Mouse (Mus musculus) limb, embryonic 10.5 days (tissue): ENCODE measurements around the gene Ric1. TPM values are rescaled to one million over a fixed set of nuclear protein-coding genes. Genes with fewer than 3 reads are reported as not detected.
"Not testable (repeated sequence)": the region's sequence is repeated elsewhere in the genome, so short reads cannot be mapped to it uniquely, and the experiment has no call there.

Experiments
- DNase-seq: peaks from one replicate; pipeline ENCODE4 v3.0.0-alpha.2; 2017; ENCODE audit warnings: low spot score
- H3K27ac ChIP-seq: fragments of 300-500 bp; sonication (generic); 2 replicates; pipeline ENCODE4 v1.5.1; 2016; ENCODE audit warnings: mild to moderate bottlenecking
- H3K27me3 ChIP-seq: fragments of 300-500 bp; sonication (generic); 2 replicates; pipeline ENCODE4 v1.6.1; 2016; ENCODE audit warnings: low read depth, mild to moderate bottlenecking; ENCODE audit not compliant: poor library complexity, severe bottlenecking
- H3K36me3 ChIP-seq: fragments of 300-500 bp; sonication (generic); 2 replicates; pipeline ENCODE4 v1.6.1; 2016; ENCODE audit warnings: mild to moderate bottlenecking, moderate library complexity
- H3K4me1 ChIP-seq: fragments of 300-500 bp; sonication (generic); 2 replicates; pipeline ENCODE4 v1.6.1; 2016
- H3K4me3 ChIP-seq: fragments of 300-500 bp; sonication (generic); 2 replicates; pipeline ENCODE4 v1.5.1; 2016; ENCODE audit warnings: mild to moderate bottlenecking, moderate library complexity
- H3K9me3 ChIP-seq: fragments of 300-500 bp; sonication (generic); replicated peaks from 2 replicates; pipeline ENCODE4 v1.6.1; 2016; ENCODE audit warnings: mild to moderate bottlenecking
- WGBS: fragments of 180-500 bp; shearing (Covaris S2); methylation state at CpG from one replicate; pipeline ENCODE4 v1.1.7; 2016; 5-methylcytosine and 5-hydroxymethylcytosine counted together
- polyA plus RNA-seq: library from polyadenylated mRNA; unstranded; fragments of >200 nt; fragmentation: Nextera tagmentation; extraction: Ambion mirVana; gene quantifications from 2 replicates; pipeline ENCODE4 v1.2.1, GENCODE M21; 2016

The Ric1 gene
- polyA plus RNA-seq, 1 experiment from 2014 or later = 19.5 TPM

- Histone ChIP-seq H3K9me3 (no peaks in the 10 kb centered on the region), H3K4me1 (peaks cover 14% of the 10 kb centered on the region), H3K4me3 (peak overlapping the region; percentile 96), H3K36me3 (peaks cover 2% of the 10 kb centered on the region; the same call in 1 of the 2 replicates), H3K27me3 (no peaks in the 10 kb centered on the region), H3K27ac (peak overlapping the region; percentile 98)
- DNase-seq = peak; percentile 72
- 0% methylated on average over 9 of the region's 9 CpGs for WGBS
These were observed 1.1 kb downstream of the Ric1 start for GRCm38 (mm10) chr19:29523230-29523582.

GRCm38 (mm10) chr19:29523701-29524100 is 1.6 kb downstream of the Ric1 start:
- WGBS = 32% methylated on average over 5 of the region's 5 CpGs
- H3K27ac ChIP-seq = peak overlapping the region; percentile 98
- no peak for DNase-seq
- peaks cover 4% of the 10 kb centered on the region for H3K36me3 ChIP-seq
- H3K9me3 ChIP-seq = no peaks in the 10 kb centered on the region
- peak overlapping the region; percentile 96 for H3K4me3 ChIP-seq
- no peaks in the 10 kb centered on the region for H3K27me3 ChIP-seq
- peaks cover 14% of the 10 kb centered on the region for H3K4me1 ChIP-seq

- H3K36me3 ChIP-seq = peaks cover 9% of the 10 kb centered on the region
These were observed 2.5 kb downstream of the Ric1 start for GRCm38 (mm10) chr19:29524614-29525013.

GRCm38 (mm10) chr19:29525588-29525987 is 3.5 kb downstream of the Ric1 start:
- peaks cover 10% of the 10 kb centered on the region for H3K36me3 ChIP-seq
- 88% methylated on average over 4 of the region's 4 CpGs for WGBS
- H3K4me3 ChIP-seq, H3K27ac ChIP-seq, H3K27me3 ChIP-seq, DNase-seq, H3K9me3 ChIP-seq: not testable (repeated sequence)
- H3K4me1 ChIP-seq = peaks cover 14% of the 10 kb centered on the region

More at GRCm38 (mm10) chr19:29524614-29525013, 2.5 kb downstream of the Ric1 start:
- no peak overlapping the region for H3K27ac ChIP-seq
- WGBS = 82% methylated on average over 4 of the region's 4 CpGs
- H3K27me3 ChIP-seq = no peaks in the 10 kb centered on the region
- no peak overlapping the region; the same call in 1 of the 2 replicates for H3K4me3 ChIP-seq
- DNase-seq = no peak
- peaks cover 14% of the 10 kb centered on the region for H3K4me1 ChIP-seq
- H3K9me3 ChIP-seq = no peaks in the 10 kb centered on the region

GRCm38 (mm10) chr19:29526837-29527236 is 4.8 kb downstream of the Ric1 start:
- H3K36me3 ChIP-seq = peaks cover 10% of the 10 kb centered on the region
- H3K4me3 ChIP-seq = no peak overlapping the region
- DNase-seq = no peak
- H3K27me3 ChIP-seq = no peaks in the 10 kb centered on the region
- H3K9me3 ChIP-seq = no peaks in the 10 kb centered on the region
- peaks cover 11% of the 10 kb centered on the region for H3K4me1 ChIP-seq
- no peak overlapping the region for H3K27ac ChIP-seq

GRCm38 (mm10) chr19:29527299-29527698 is 5.2 kb downstream of the Ric1 start:
- no peaks in the 10 kb centered on the region for H3K9me3 ChIP-seq
- DNase-seq = no peak
- H3K27ac ChIP-seq = no peak overlapping the region
- H3K4me3 ChIP-seq = no peak overlapping the region
- H3K36me3 ChIP-seq = peaks cover 10% of the 10 kb centered on the region
- WGBS = 95% methylated on average over 4 of the region's 4 CpGs
- peaks cover 11% of the 10 kb centered on the region for H3K4me1 ChIP-seq
- H3K27me3 ChIP-seq = no peaks in the 10 kb centered on the region

- Histone ChIP-seq H3K4me1 (peaks cover 11% of the 10 kb centered on the region), H3K4me3 (no peak overlapping the region)
These were observed 6.5 kb downstream of the Ric1 start for GRCm38 (mm10) chr19:29528568-29528967.

GRCm38 (mm10) chr19:29534030-29534429 is 11.9 kb downstream of the Ric1 start:
- DNase-seq = no peak

More at GRCm38 (mm10) chr19:29528568-29528967, 6.5 kb downstream of the Ric1 start:
- no peak for DNase-seq
- Histone ChIP-seq H3K36me3 (peaks cover 16% of the 10 kb centered on the region), H3K9me3 (no peaks in the 10 kb centered on the region), H3K27me3 (no peaks in the 10 kb centered on the region), H3K27ac (no peak overlapping the region)
- WGBS = 90% methylated on average over 2 of the region's 2 CpGs

GRCm38 (mm10) chr19:29542256-29542970 is 20.3 kb downstream of the Ric1 start:
- no peak overlapping the region for H3K27ac ChIP-seq
- peaks cover 12% of the 10 kb centered on the region for H3K36me3 ChIP-seq
- H3K9me3 ChIP-seq = no peaks in the 10 kb centered on the region
- 81% methylated on average over 8 of the region's 8 CpGs for WGBS
- peaks cover 6% of the 10 kb centered on the region; the same call in 1 of the 2 replicates for H3K4me1 ChIP-seq
- H3K4me3 ChIP-seq = no peak overlapping the region
- H3K27me3 ChIP-seq = no peaks in the 10 kb centered on the region
- no peak for DNase-seq

More at GRCm38 (mm10) chr19:29534030-29534429, 11.9 kb downstream of the Ric1 start:
- Histone ChIP-seq H3K27ac (no peak overlapping the region), H3K9me3 (no peaks in the 10 kb centered on the region), H3K27me3 (no peaks in the 10 kb centered on the region), H3K4me3 (no peak overlapping the region), H3K36me3 (peaks cover 50% of the 10 kb centered on the region), H3K4me1 (no peaks in the 10 kb centered on the region)
- WGBS = 90% methylated on average over 5 of the region's 5 CpGs

GRCm38 (mm10) chr19:29544026-29544425 is 21.9 kb downstream of the Ric1 start:
- peaks cover 8% of the 10 kb centered on the region; the same call in 1 of the 2 replicates for H3K36me3 ChIP-seq
- WGBS = 95% methylated on average over 6 of the region's 6 CpGs
- H3K27me3 ChIP-seq = no peaks in the 10 kb centered on the region
- H3K4me3 ChIP-seq = no peak overlapping the region
- no peaks in the 10 kb centered on the region for H3K9me3 ChIP-seq
- peaks cover 6% of the 10 kb centered on the region; the same call in 1 of the 2 replicates for H3K4me1 ChIP-seq
- no peak overlapping the region for H3K27ac ChIP-seq
- no peak for DNase-seq

- H3K9me3 ChIP-seq = no peaks in the 10 kb centered on the region
- WGBS = 93% methylated on average over 2 of the region's 2 CpGs
These were observed 28.5 kb downstream of the Ric1 start for GRCm38 (mm10) chr19:29550618-29551017.

GRCm38 (mm10) chr19:29551128-29551527 is 29.0 kb downstream of the Ric1 start:
- H3K9me3 ChIP-seq = no peaks in the 10 kb centered on the region
- H3K27ac ChIP-seq = no peak overlapping the region
- no peak for DNase-seq
- no peak overlapping the region for H3K4me3 ChIP-seq
- H3K27me3 ChIP-seq = no peaks in the 10 kb centered on the region
- no peaks in the 10 kb centered on the region for H3K36me3 ChIP-seq
- no peaks in the 10 kb centered on the region for H3K4me1 ChIP-seq
- 92% methylated on average over 1 of the region's 1 CpGs for WGBS

More at GRCm38 (mm10) chr19:29550618-29551017, 28.5 kb downstream of the Ric1 start:
- no peak overlapping the region for H3K27ac ChIP-seq
- no peak for DNase-seq
- no peaks in the 10 kb centered on the region for H3K36me3 ChIP-seq
- H3K27me3 ChIP-seq = no peaks in the 10 kb centered on the region
- no peaks in the 10 kb centered on the region for H3K4me1 ChIP-seq
- H3K4me3 ChIP-seq = no peak overlapping the region

GRCm38 (mm10) chr19:29551980-29552379 is 29.9 kb downstream of the Ric1 start:
- H3K36me3 ChIP-seq, H3K27ac ChIP-seq, H3K9me3 ChIP-seq, DNase-seq, H3K27me3 ChIP-seq, H3K4me1 ChIP-seq, H3K4me3 ChIP-seq: not testable (repeated sequence)
- 94% methylated on average over 1 of the region's 1 CpGs for WGBS
